8 mouse cellular contexts compared by ENCODE assay signal in genomic region chr17:65886571-65886970, GRCm38 (mm10). TPM values are rescaled to one million over a fixed set of nuclear protein-coding genes. Genes with fewer than 3 reads are reported as not detected.
DNase-seq lines count a peak whose midpoint lies in the region; ATAC-seq lines count a peak whose summit lies in the region.

No protein-coding gene starts in this region.

- DNase-seq in kidney, adult 9 months = no peak
- DNase-seq in hindbrain, embryonic 14.5 days (ENCODE audit: low spot score) = no peak
- DNase-seq in midbrain, embryonic 14.5 days = no peak
- no peak for DNase-seq in cerebellum, postnatal 4 days (ENCODE audit: low spot score in 2 of 2)
- DNase-seq in cerebellum, adult 9-11 months = no peak
- no peak for DNase-seq in right cerebral cortex, postnatal 10 days (ENCODE audit: low spot score in 2 of 2)

- no peaks in the 10 kb centered on the region for H3K36me3 ChIP-seq in kidney, embryonic 16.5 days (ENCODE audit: insufficient read depth, low read length)
- no peaks in the 10 kb centered on the region for H3K36me3 ChIP-seq in embryonic facial prominence, embryonic 12.5 days
- no peaks in the 10 kb centered on the region for H3K36me3 ChIP-seq in hindbrain, embryonic 14.5 days (replicated peaks; ENCODE audit: control insufficient read depth, insufficient read depth)
- H3K36me3 ChIP-seq in midbrain, embryonic 14.5 days (ENCODE audit: control insufficient read depth, insufficient read depth, low read length) = no peaks in the 10 kb centered on the region

- H3K9ac ChIP-seq in kidney, embryonic 16.5 days (replicated peaks; ENCODE audit: low read length) = peak overlapping the region; percentile 82
- peak overlapping the region; percentile 48; the same call in 1 of the 2 replicates for H3K9ac ChIP-seq in embryonic facial prominence, embryonic 12.5 days
- H3K9ac ChIP-seq in hindbrain, embryonic 14.5 days = peak overlapping the region; percentile 61
- H3K9ac ChIP-seq in midbrain, embryonic 14.5 days (replicated peaks; ENCODE audit: low read length) = peak overlapping the region; percentile 65; the same call in 1 of the 2 replicates

- peaks cover 30% of the 10 kb centered on the region for H3K4me1 ChIP-seq in kidney, embryonic 16.5 days (ENCODE audit: insufficient read depth, low read length)
- H3K4me1 ChIP-seq in embryonic facial prominence, embryonic 12.5 days = peaks cover 16% of the 10 kb centered on the region; the same call in 1 of the 2 replicates
- peaks cover 30% of the 10 kb centered on the region for H3K4me1 ChIP-seq in hindbrain, embryonic 14.5 days (replicated peaks; ENCODE audit: control insufficient read depth, insufficient read depth, low read length)
- peaks cover 22% of the 10 kb centered on the region for H3K4me1 ChIP-seq in midbrain, embryonic 14.5 days (ENCODE audit: control insufficient read depth, insufficient read depth, low read length)

- no peak for ATAC-seq in kidney, embryonic 16.5 days (ENCODE audit: low FRiP score, low TSS enrichment)
- ATAC-seq in embryonic facial prominence, embryonic 12.5 days (ENCODE audit: insufficient number of reproducible peaks, insufficient read depth, low FRiP score, low TSS enrichment) = no peak
- no peak for ATAC-seq in hindbrain, embryonic 14.5 days (ENCODE audit: low FRiP score)
- ATAC-seq in midbrain, embryonic 14.5 days (ENCODE audit: low FRiP score, low TSS enrichment) = no peak

- peak overlapping the region; percentile 93 for H3K4me3 ChIP-seq in kidney, embryonic 16.5 days (ENCODE audit: low read length)
- H3K4me3 ChIP-seq in embryonic facial prominence, embryonic 12.5 days = peak overlapping the region; percentile 87; the same call in 1 of the 2 replicates
- H3K4me3 ChIP-seq in hindbrain, embryonic 14.5 days (replicated peaks; ENCODE audit: low read length) = no peak overlapping the region; the same call in 1 of the 2 replicates
- H3K4me3 ChIP-seq in midbrain, embryonic 14.5 days (replicated peaks; ENCODE audit: low read depth, low read length) = peak overlapping the region; percentile 94

- no peaks in the 10 kb centered on the region for H3K27me3 ChIP-seq in kidney, embryonic 16.5 days (ENCODE audit: insufficient read depth, low read length)
- no peaks in the 10 kb centered on the region for H3K27me3 ChIP-seq in embryonic facial prominence, embryonic 12.5 days
- H3K27me3 ChIP-seq in hindbrain, embryonic 14.5 days (ENCODE audit: control insufficient read depth, insufficient read depth, low read length) = no peaks in the 10 kb centered on the region
- H3K27me3 ChIP-seq in midbrain, embryonic 14.5 days (ENCODE audit: control insufficient read depth, insufficient read depth, low read length) = no peaks in the 10 kb centered on the region

- 54% methylated on average over 9 of the region's 9 CpGs for WGBS in kidney, embryonic 16.5 days
- 73% methylated on average over 9 of the region's 9 CpGs for WGBS in embryonic facial prominence, embryonic 12.5 days
- 82% methylated on average over 9 of the region's 9 CpGs for WGBS in hindbrain, embryonic 14.5 days
- 88% methylated on average over 9 of the region's 9 CpGs for WGBS in midbrain, embryonic 14.5 days

- no peaks in the 10 kb centered on the region for H3K9me3 ChIP-seq in kidney, embryonic 16.5 days (ENCODE audit: low read length)
- H3K9me3 ChIP-seq in embryonic facial prominence, embryonic 12.5 days = no peaks in the 10 kb centered on the region
- no peaks in the 10 kb centered on the region for H3K9me3 ChIP-seq in hindbrain, embryonic 14.5 days (ENCODE audit: control insufficient read depth, low read length)
- no peaks in the 10 kb centered on the region for H3K9me3 ChIP-seq in midbrain, embryonic 14.5 days (ENCODE audit: control insufficient read depth, low read length)

- H3K4me2 ChIP-seq in kidney, embryonic 16.5 days (replicated peaks; ENCODE audit: low read depth, low read length) = peak overlapping the region; percentile 92
- peak overlapping the region; percentile 89 for H3K4me2 ChIP-seq in embryonic facial prominence, embryonic 12.5 days (replicated peaks)
- H3K4me2 ChIP-seq in hindbrain, embryonic 14.5 days (replicated peaks) = peak overlapping the region; percentile 75
- H3K4me2 ChIP-seq in midbrain, embryonic 14.5 days (ENCODE audit: low read length) = peak overlapping the region; percentile 95

- peak overlapping the region; percentile 100 for H3K27ac ChIP-seq in kidney, embryonic 16.5 days (ENCODE audit: low read length)
- 0 out of 2 replicates have a peak overlapping the region, but pooled peaks have one; percentile 23 for H3K27ac ChIP-seq in embryonic facial prominence, embryonic 12.5 days
- H3K27ac ChIP-seq in hindbrain, embryonic 14.5 days = peak overlapping the region; percentile 88; the same call in 1 of the 2 replicates
- peak overlapping the region; percentile 92 for H3K27ac ChIP-seq in midbrain, embryonic 14.5 days (replicated peaks; ENCODE audit: low read depth, low read length)

RNA-seq across cellular contexts. Expression of gene Ralbp1, which starts 1.0 kb away (rescaled TPM):
- polyA plus RNA-seq in kidney, embryonic 16.5 days (2015; fragmentation: Nextera tagmentation; extraction: Ambion mirVana) = 68.7 and 71.0 TPM in 2 replicates
- 63.0 and 65.7 TPM in 2 replicates for polyA plus RNA-seq in embryonic facial prominence, embryonic 12.5 days (2016; fragmentation: Nextera tagmentation; extraction: Ambion mirVana)
- polyA plus RNA-seq in hindbrain, embryonic 14.5 days (2014; fragmentation: Nextera tagmentation; extraction: Ambion mirVana) = 40.5 and 44.2 TPM in 2 replicates
- polyA plus RNA-seq in midbrain, embryonic 14.5 days (2014; fragmentation: Nextera tagmentation; extraction: Ambion mirVana) = 38.5 and 54.0 TPM in 2 replicates

Comparison
In these comparisons a context has a peak if more than half of its experiments do, and no peak if none do; other contexts are left out.
1. H3K27ac ChIP-seq: peak in every context shown above with its lines; median percentile 100 in kidney, embryonic 16.5 days; 92 in midbrain, embryonic 14.5 days; 88 in hindbrain, embryonic 14.5 days; 23 in embryonic facial prominence, embryonic 12.5 days.